In the genomic region with DNA sequence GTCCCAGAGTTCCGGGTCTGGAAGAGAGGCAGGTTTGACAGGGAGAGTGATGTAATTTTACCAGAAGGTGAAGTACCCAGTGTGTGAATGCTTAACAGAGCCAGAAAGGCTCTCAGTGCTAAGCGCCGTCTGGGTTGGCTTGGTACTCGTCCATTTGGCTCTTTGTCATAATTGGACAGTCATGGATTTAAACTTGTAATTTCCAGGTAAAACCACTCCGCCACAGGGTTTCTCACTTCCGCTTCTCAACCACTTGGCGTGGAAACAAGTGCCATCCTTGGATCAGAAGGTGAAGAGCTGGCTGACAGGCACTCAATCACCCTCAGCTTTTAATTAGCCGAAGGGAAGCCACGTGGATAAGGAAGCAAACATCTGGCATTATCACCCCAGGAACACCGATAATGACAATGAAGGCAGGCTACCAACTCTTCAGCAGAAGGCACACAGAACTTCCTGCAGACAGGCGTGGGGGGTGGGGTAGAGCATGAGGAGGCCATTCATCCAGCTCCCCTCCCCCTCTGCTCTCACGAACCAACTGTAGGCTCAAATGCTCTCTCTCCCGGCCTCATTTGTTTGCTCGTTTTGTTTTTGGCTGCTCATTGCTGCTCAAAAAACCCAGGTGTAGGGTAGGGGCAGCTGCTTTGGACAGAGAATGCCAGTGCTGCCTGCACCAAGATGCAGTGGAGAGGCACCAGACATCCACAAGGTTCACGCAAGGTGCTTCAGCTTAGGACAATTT, we compare ENCODE assay signal across 8 mouse cellular contexts.
DNase-seq lines count a peak whose midpoint lies in the region; ATAC-seq and TF ChIP-seq lines count a peak whose summit lies in the region.

No protein-coding gene starts in this region.

- no peak overlapping the region; the same call in 1 of the 2 replicates for H3K9ac ChIP-seq in heart, embryonic 12.5 days
- H3K9ac ChIP-seq in forebrain, embryonic 12.5 days = peak overlapping the region; percentile 33
- peak overlapping the region; percentile 40 for H3K9ac ChIP-seq in limb, embryonic 11.5 days (ENCODE audit: low read length)
- H3K9ac ChIP-seq in midbrain, embryonic 14.5 days (replicated peaks; ENCODE audit: low read length) = peak overlapping the region; percentile 6; the same call in 1 of the 2 replicates

- intact Hi-C loops in heart, postnatal 14 days (cut with DNase I) = no loop called here

- H3K4me2 ChIP-seq in heart, embryonic 12.5 days = peak overlapping the region; percentile 68
- peak overlapping the region; percentile 58 for H3K4me2 ChIP-seq in forebrain, embryonic 12.5 days
- H3K4me2 ChIP-seq in limb, embryonic 11.5 days (ENCODE audit: low read depth, severe bottlenecking) = peak overlapping the region; percentile 43
- peak overlapping the region; percentile 44 for H3K4me2 ChIP-seq in midbrain, embryonic 14.5 days (ENCODE audit: low read length)

- WGBS in heart, embryonic 12.5 days = 13% methylated on average over 15 of the region's 15 CpGs
- WGBS in forebrain, embryonic 12.5 days = 8% methylated on average over 15 of the region's 15 CpGs
- WGBS in limb, embryonic 11.5 days = 25% methylated on average over 15 of the region's 15 CpGs
- WGBS in midbrain, embryonic 14.5 days = 12% methylated on average over 15 of the region's 15 CpGs

- peak overlapping the region; percentile 22 for H3K4me3 ChIP-seq in heart, embryonic 12.5 days
- peak overlapping the region; percentile 23 for H3K4me3 ChIP-seq in forebrain, embryonic 12.5 days (replicated peaks)
- no peak overlapping the region for H3K4me3 ChIP-seq in limb, embryonic 11.5 days (ENCODE audit: low read depth, low read length)
- peak overlapping the region; percentile 12; the same call in 1 of the 2 replicates for H3K4me3 ChIP-seq in midbrain, embryonic 14.5 days (replicated peaks; ENCODE audit: low read depth, low read length)

- TF ChIP-seq POLR2A in brain, embryonic 14.5 days (IDR thresholded peaks at IDR 0.05; ENCODE audit: borderline replicate concordance, extremely low read depth, insufficient read depth, insufficient read length, poor library complexity, severe bottlenecking) = no peak

- no peaks in the 10 kb centered on the region for H3K36me3 ChIP-seq in heart, embryonic 12.5 days
- no peaks in the 10 kb centered on the region for H3K36me3 ChIP-seq in forebrain, embryonic 12.5 days (replicated peaks)
- H3K36me3 ChIP-seq in limb, embryonic 11.5 days (ENCODE audit: control insufficient read depth, insufficient read depth, low read length) = no peaks in the 10 kb centered on the region
- H3K36me3 ChIP-seq in midbrain, embryonic 14.5 days (ENCODE audit: control insufficient read depth, insufficient read depth, low read length) = no peaks in the 10 kb centered on the region

- no peak overlapping the region for H3K27ac ChIP-seq in heart, embryonic 12.5 days (ENCODE audit: poor library complexity, severe bottlenecking)
- peak overlapping the region; percentile 95 for H3K27ac ChIP-seq in forebrain, embryonic 12.5 days
- no peak overlapping the region for H3K27ac ChIP-seq in limb, embryonic 11.5 days (replicated peaks; ENCODE audit: low read depth, low read length)
- peak overlapping the region; percentile 68 for H3K27ac ChIP-seq in midbrain, embryonic 14.5 days (replicated peaks; ENCODE audit: low read depth, low read length)

- H3K27me3 ChIP-seq in heart, embryonic 12.5 days (replicated peaks) = 0 out of 2 replicates have a peak, but pooled peaks cover 3% of the 10 kb centered on the region
- no peaks in the 10 kb centered on the region for H3K27me3 ChIP-seq in forebrain, embryonic 12.5 days
- H3K27me3 ChIP-seq in limb, embryonic 11.5 days (ENCODE audit: control insufficient read depth, insufficient read depth, low read length) = no peaks in the 10 kb centered on the region
- H3K27me3 ChIP-seq in midbrain, embryonic 14.5 days (ENCODE audit: control insufficient read depth, insufficient read depth, low read length) = no peaks in the 10 kb centered on the region

- H3K4me1 ChIP-seq in heart, embryonic 12.5 days (replicated peaks) = peaks cover 36% of the 10 kb centered on the region
- H3K4me1 ChIP-seq in forebrain, embryonic 12.5 days = peaks cover 57% of the 10 kb centered on the region
- H3K4me1 ChIP-seq in limb, embryonic 11.5 days (ENCODE audit: control insufficient read depth, insufficient read depth, low read length) = peaks cover 12% of the 10 kb centered on the region
- peaks cover 37% of the 10 kb centered on the region for H3K4me1 ChIP-seq in midbrain, embryonic 14.5 days (ENCODE audit: control insufficient read depth, insufficient read depth, low read length)

- no peaks in the 10 kb centered on the region for H3K9me3 ChIP-seq in heart, embryonic 12.5 days (replicated peaks)
- H3K9me3 ChIP-seq in forebrain, embryonic 12.5 days = no peaks in the 10 kb centered on the region
- H3K9me3 ChIP-seq in limb, embryonic 11.5 days (ENCODE audit: control insufficient read depth, low read length) = no peaks in the 10 kb centered on the region
- no peaks in the 10 kb centered on the region for H3K9me3 ChIP-seq in midbrain, embryonic 14.5 days (ENCODE audit: control insufficient read depth, low read length)

- no peak for DNase-seq in heart, postnatal 14 days
- DNase-seq in brain, embryonic 14.5 days (ENCODE audit: low read depth) = peak; percentile 92
- peak; percentile 59 for DNase-seq in limb, embryonic 11.5 days (ENCODE audit: low spot score)
- DNase-seq in midbrain, embryonic 14.5 days = peak; percentile 74
- DNase-seq in spleen, postnatal 14 days (ENCODE audit: low spot score in 2 of 2) = no peak
- no peak for DNase-seq in right cerebral cortex, postnatal 10 days (ENCODE audit: low spot score in 2 of 2)

- TF ChIP-seq CTCF in brain, embryonic 14.5 days (IDR thresholded peaks at IDR 0.05; ENCODE audit: borderline replicate concordance, extremely low read depth, insufficient read depth, insufficient read length) = no peak

- ATAC-seq in heart, embryonic 12.5 days (ENCODE audit: insufficient number of reproducible peaks, low FRiP score) = peak; percentile 61
- peak; percentile 81 for ATAC-seq in forebrain, embryonic 12.5 days (ENCODE audit: low FRiP score)
- ATAC-seq in limb, embryonic 11.5 days (ENCODE audit: insufficient number of reproducible peaks, low FRiP score, low TSS enrichment, low read depth) = peak; percentile 32; the same call in 1 of the 2 replicates
- peak; percentile 51; the same call in 1 of the 2 replicates for ATAC-seq in midbrain, embryonic 14.5 days (ENCODE audit: low FRiP score, low TSS enrichment)

Comparison
In these comparisons a context has a peak if more than half of its experiments do, and no peak if none do; other contexts are left out.
1. H3K27ac ChIP-seq: peak in forebrain, embryonic 12.5 days (single experiment) and midbrain, embryonic 14.5 days (single experiment); none in heart, embryonic 12.5 days (single experiment) and limb, embryonic 11.5 days (single experiment).
2. DNase-seq: peak in brain, embryonic 14.5 days (single experiment), limb, embryonic 11.5 days (single experiment) and midbrain, embryonic 14.5 days (single experiment); none in heart, postnatal 14 days (0 of 2), spleen, postnatal 14 days (0 of 2) and right cerebral cortex, postnatal 10 days (0 of 2).
3. Peak in every context shown above with its lines, with median percentiles within 50 percentile points of each other: ATAC-seq and H3K4me2 ChIP-seq.